ENCODE assay signal across 21 mouse cellular contexts in genomic region chr11:107355526-107355925, GRCm38 (mm10).
DNase-seq lines count a peak whose midpoint lies in the region; ATAC-seq and TF ChIP-seq lines count a peak whose summit lies in the region.
"Had no signal": no experiment of that assay in that cellular context is flagged by ENCODE, and none has a peak within 500 bp of the region (broad histone marks: within the 10 kb centered on the region; RNA-seq: fewer than 3 reads in every experiment).

No protein-coding gene starts in this region.

- no peak overlapping the region; the same call in 1 of the 2 replicates for H3K9ac ChIP-seq in liver, adult 2 months (ENCODE audit: low read depth, low read length)
- no peak overlapping the region for H3K9ac ChIP-seq in liver, embryonic 11.5 days (ENCODE audit: low read depth, low read length)
- H3K9ac ChIP-seq: forebrain, embryonic 13.5 days; hindbrain, embryonic 13.5 days; intestine, embryonic 15.5 days; stomach, embryonic 15.5 days had no signal

- H3K4me2 ChIP-seq in liver, embryonic 11.5 days, result no peak overlapping the region
- H3K4me2 ChIP-seq: forebrain, embryonic 13.5 days; hindbrain, embryonic 13.5 days; intestine, embryonic 15.5 days; stomach, embryonic 15.5 days had no signal

- peaks cover 27% of the 10 kb centered on the region for H3K4me1 ChIP-seq in heart, embryonic 10.5 days
- peaks cover 15% of the 10 kb centered on the region for H3K4me1 ChIP-seq in kidney, adult 2 months (ENCODE audit: control insufficient read depth, insufficient read depth, low read length)
- H3K4me1 ChIP-seq in liver, adult 2 months (ENCODE audit: control insufficient read depth, insufficient read depth, low read length), result peaks cover 5% of the 10 kb centered on the region
- no peaks in the 10 kb centered on the region; the same call in 1 of the 2 replicates for H3K4me1 ChIP-seq in liver, embryonic 11.5 days (replicated peaks; ENCODE audit: control insufficient read depth, insufficient read depth, low read length)
- H3K4me1 ChIP-seq: stomach, embryonic 15.5 days had no signal

- peaks cover 52% of the 10 kb centered on the region for H3K79me2 ChIP-seq in liver, adult 2 months (ENCODE audit: control insufficient read depth, insufficient read depth, low read length)

- no peaks in the 10 kb centered on the region for H3K36me3 ChIP-seq in heart, embryonic 10.5 days
- no peaks in the 10 kb centered on the region for H3K36me3 ChIP-seq in kidney, adult 2 months (ENCODE audit: control insufficient read depth, insufficient read depth, low read length)
- no peaks in the 10 kb centered on the region; the same call in 1 of the 2 replicates for H3K36me3 ChIP-seq in liver, adult 2 months (ENCODE audit: control insufficient read depth, insufficient read depth, low read length)
- H3K36me3 ChIP-seq in liver, embryonic 11.5 days (ENCODE audit: control insufficient read depth, insufficient read depth, low read length), result no peaks in the 10 kb centered on the region
- H3K36me3 ChIP-seq: hindbrain, embryonic 13.5 days; intestine, embryonic 15.5 days; stomach, embryonic 15.5 days had no signal

- ATAC-seq in liver, embryonic 11.5 days (replicated peaks; ENCODE audit: low FRiP score), result no peak
- ATAC-seq: forebrain, embryonic 13.5 days; intestine, embryonic 15.5 days had no signal

- no peaks in the 10 kb centered on the region for H3K27me3 ChIP-seq in heart, embryonic 10.5 days (ENCODE audit: insufficient read depth, poor library complexity, severe bottlenecking)
- no peaks in the 10 kb centered on the region for H3K27me3 ChIP-seq in kidney, adult 2 months (replicated peaks; ENCODE audit: control insufficient read depth, insufficient read depth, low read length)
- H3K27me3 ChIP-seq in liver, adult 2 months (ENCODE audit: control insufficient read depth, insufficient read depth, low read length), result no peaks in the 10 kb centered on the region
- no peaks in the 10 kb centered on the region for H3K27me3 ChIP-seq in liver, embryonic 11.5 days (replicated peaks; ENCODE audit: control insufficient read depth, insufficient read depth, low read length)
- H3K27me3 ChIP-seq: CH12.LX; forebrain, embryonic 13.5 days; hindbrain, embryonic 13.5 days; intestine, embryonic 15.5 days; stomach, embryonic 15.5 days had no signal

- TF ChIP-seq POLR2A in kidney, adult 2 months (IDR thresholded peaks at IDR 0.05; ENCODE audit: low read depth, low read length), result no peak
- no peak for TF ChIP-seq POLR2A in liver, adult 2 months (IDR thresholded peaks at IDR 0.05; ENCODE audit: extremely low read depth, insufficient read depth, low read length)

- H3K4me3 ChIP-seq in heart, embryonic 10.5 days, result no peak overlapping the region
- H3K4me3 ChIP-seq in kidney, adult 2 months (ENCODE audit: insufficient read depth, low read depth, low read length), result no peak overlapping the region
- H3K4me3 ChIP-seq in liver, adult 2 months (ENCODE audit: insufficient read depth, low read depth, low read length), result no peak overlapping the region
- no peak overlapping the region for H3K4me3 ChIP-seq in liver, embryonic 11.5 days (ENCODE audit: low read depth, low read length)
- H3K4me3 ChIP-seq: embryonic facial prominence, embryonic 10.5 days; forebrain, embryonic 13.5 days; hindbrain, embryonic 13.5 days; intestine, embryonic 15.5 days; stomach, embryonic 15.5 days had no signal

- 61% methylated on average over 3 of the region's 3 CpGs for WGBS in heart, embryonic 10.5 days
- 56% methylated on average over 3 of the region's 3 CpGs for WGBS in kidney, adult 2 months
- 75% methylated on average over 3 of the region's 3 CpGs for WGBS in liver, adult 2 months
- 80% methylated on average over 3 of the region's 3 CpGs for WGBS in liver, embryonic 11.5 days

- DNase-seq in heart, embryonic 10.5 days (ENCODE audit: low spot score), result no peak
- no peak for DNase-seq in heart, adult 11 months
- no peak for DNase-seq in kidney, adult 2 months
- DNase-seq in kidney, postnatal 4 days, result no peak
- DNase-seq in liver, adult 2 months (ENCODE audit: extremely low read depth, low read depth, low spot score), result no peak
- no peak for DNase-seq in liver, embryonic 11.5 days (ENCODE audit: low spot score)
- peak; percentile 54 for DNase-seq in Muller cell, postnatal 12 days (ENCODE audit: inconsistent ontology term)
- no peak for DNase-seq in left cerebral cortex, adult 18-20 months (ENCODE audit: low spot score in 2 of 2)
- DNase-seq: adrenal gland, adult 8-10 months; gastrocnemius, postnatal 14 days; layer of hippocampus, postnatal 36 days; liver; lung, adult 18-20 months; lung, postnatal 14 days; right cerebral cortex, postnatal 25 days had no signal

- H3K27ac ChIP-seq in heart, embryonic 10.5 days, result 0 out of 2 replicates have a peak overlapping the region, but pooled peaks have one; percentile 65
- H3K27ac ChIP-seq in kidney, adult 2 months (ENCODE audit: insufficient read depth, low read depth, low read length), result peak overlapping the region; percentile 73; the same call in 1 of the 2 replicates
- H3K27ac ChIP-seq in liver, adult 2 months (replicated peaks; ENCODE audit: insufficient read depth, low read depth, low read length), result peak overlapping the region; percentile 52
- no peak overlapping the region for H3K27ac ChIP-seq in liver, embryonic 11.5 days (ENCODE audit: low read depth, low read length)
- H3K27ac ChIP-seq: embryonic facial prominence, embryonic 10.5 days; intestine, embryonic 15.5 days had no signal

- TF ChIP-seq CTCF in kidney, adult 2 months (conservative IDR thresholded peaks at IDR 0.05; ENCODE audit: insufficient read depth, insufficient read length, low read depth, low read length), result no peak
- no peak for TF ChIP-seq CTCF in liver, adult 2 months (IDR thresholded peaks at IDR 0.05; ENCODE audit: low read depth, low read length)

- no peaks in the 10 kb centered on the region for H3K9me3 ChIP-seq in heart, embryonic 10.5 days
- no peaks in the 10 kb centered on the region for H3K9me3 ChIP-seq in liver, embryonic 11.5 days (ENCODE audit: control insufficient read depth, low read length)
- H3K9me3 ChIP-seq: embryonic facial prominence, embryonic 10.5 days; forebrain, embryonic 13.5 days; hindbrain, embryonic 13.5 days; intestine, embryonic 15.5 days; stomach, embryonic 15.5 days had no signal
